Mouse (Mus musculus) liver, embryonic 14.5 days (tissue): ENCODE data around the gene Esrrg.

Experiments
- CTCF ChIP-seq: IDR thresholded peaks from 2 replicates; pipeline ENCODE4 v1.5.1; 2016; ENCODE audit warnings: antibody characterized with exemption, low read depth, control low read depth
- EP300 ChIP-seq: IDR thresholded peaks from 2 replicates; pipeline ENCODE4 v1.6.1; 2016; ENCODE audit warnings: antibody characterized with exemption, low read depth

DNA sequence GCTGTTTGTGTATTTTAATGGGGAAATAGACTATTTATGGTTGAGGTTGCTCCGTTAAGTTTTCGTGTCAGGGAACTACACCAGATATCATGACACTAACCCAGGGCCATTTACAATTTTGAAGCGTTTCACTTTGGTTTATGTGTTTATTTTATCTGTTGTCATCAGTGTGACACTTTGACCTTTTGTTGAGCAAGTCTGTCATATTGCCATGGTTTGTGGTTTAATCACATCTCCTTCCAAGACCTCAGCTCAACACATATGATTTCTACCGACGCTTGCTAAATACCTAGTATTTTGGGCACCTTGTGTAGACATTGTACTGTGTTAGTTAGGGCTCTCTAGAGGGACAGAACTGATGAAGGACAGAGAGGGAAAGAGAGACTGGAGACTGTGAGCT is 210.8 kb downstream of the Esrrg start:
- TF ChIP-seq CTCF (no peak), EP300 (no peak)
